Mouse (Mus musculus): ENCODE measurements at regions not wholly inside any gene's neighbourhood (a gene's known extent, or its start where the extent isn't known, plus 50 kb on each side); places are given as distances from the start of the nearest gene placed in this dataset.

DNA sequence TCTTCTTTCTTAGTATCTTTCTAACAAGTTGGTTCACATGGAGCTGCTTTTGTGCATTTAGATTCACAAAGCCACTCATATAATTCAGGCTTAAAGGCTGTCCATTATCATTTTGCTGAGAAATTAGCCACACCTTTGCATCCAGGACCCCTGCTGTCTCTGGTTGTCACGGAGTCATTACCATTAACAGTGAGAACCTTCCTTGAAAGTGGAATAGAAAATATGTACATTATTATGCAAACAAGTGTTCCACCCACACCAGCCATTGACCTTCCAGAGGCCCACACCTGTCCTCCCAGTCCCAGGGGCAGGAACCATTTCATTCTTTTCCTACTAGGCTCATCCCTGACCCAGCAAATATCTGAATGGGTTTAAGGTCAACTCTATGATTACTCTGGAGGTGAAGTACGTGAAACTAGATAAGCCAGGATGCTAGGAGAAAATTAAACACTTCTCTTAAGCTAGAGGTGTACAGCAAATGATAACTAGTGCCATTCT, 68.0 kb downstream of the Ube2dnl2 start:
- TF ChIP-seq CTCF (conservative IDR thresholded peaks at IDR 0.05; ENCODE audit: low read length) (no peak), POU5F1 (IDR thresholded peaks at IDR 0.05; ENCODE audit: borderline replicate concordance, low read length) (no peak)
